Mouse (Mus musculus) embryonic facial prominence, embryonic 14.5 days (tissue): ENCODE results near the gene Gpr183. TPM values are rescaled to one million over a fixed set of nuclear protein-coding genes. Genes with fewer than 3 reads are reported as not detected.

ENCODE experiments used
- ATAC-seq: fragments of 200-750 bp; cut with Nextera tagmentation; 2 replicates; pipeline ENCODE4 v1.8.0; 2017; ENCODE audit warnings: low read depth, moderate number of reproducible peaks, moderate TSS enrichment
- DNase-seq: peaks from one replicate; pipeline ENCODE4 v3.0.0-alpha.2; 2015; ENCODE audit warnings: low spot score
- H3K27ac ChIP-seq: fragments of 300-500 bp; sonication (generic); replicated peaks from 2 replicates; pipeline ENCODE4 v1.5.1; 2014; ENCODE audit warnings: low read depth, mild to moderate bottlenecking, low read length, moderate library complexity
- H3K27me3 ChIP-seq: fragments of 300-500 bp; sonication (generic); replicated peaks from 2 replicates; pipeline ENCODE4 v1.6.1; 2014; ENCODE audit warnings: low read length; ENCODE audit not compliant: control insufficient read depth, insufficient read depth
- H3K36me3 ChIP-seq: fragments of 300-500 bp; sonication (generic); 2 replicates; pipeline ENCODE4 v1.6.1; 2014; ENCODE audit warnings: low read length, mixed read lengths; ENCODE audit not compliant: control insufficient read depth, insufficient read depth
- H3K4me1 ChIP-seq: fragments of 300-500 bp; sonication (generic); 2 replicates; pipeline ENCODE4 v1.6.1; 2014; ENCODE audit warnings: antibody characterized with exemption, low read length; ENCODE audit not compliant: control insufficient read depth, insufficient read depth
- H3K4me2 ChIP-seq: fragments of 300-500 bp; sonication (generic); 2 replicates; pipeline ENCODE4 v1.6.1; 2014; ENCODE audit warnings: low read depth, mild to moderate bottlenecking, low read length, moderate library complexity, mixed read lengths
- H3K4me3 ChIP-seq: fragments of 300-500 bp; sonication (generic); 2 replicates; pipeline ENCODE4 v1.5.1; 2014; ENCODE audit warnings: low read depth, mild to moderate bottlenecking, low read length
- H3K9ac ChIP-seq: fragments of 300-500 bp; sonication (generic); 2 replicates; pipeline ENCODE4 v1.6.1; 2014; ENCODE audit warnings: low read depth, mild to moderate bottlenecking, low read length, moderate library complexity, mixed read lengths
- H3K9me3 ChIP-seq: fragments of 300-500 bp; sonication (generic); 2 replicates; pipeline ENCODE4 v1.6.1; 2016; ENCODE audit warnings: low read length; ENCODE audit not compliant: control insufficient read depth
- WGBS: fragments of 180-500 bp; shearing (Covaris S2); extraction: QIAGEN DNeasy Blood & Tissue Kit; methylation state at CpG from one replicate; pipeline ENCODE4 v1.1.7; 2014; 5-methylcytosine and 5-hydroxymethylcytosine counted together
- polyA plus RNA-seq: library from polyadenylated mRNA; unstranded; fragments of >200 nt; fragmentation: Nextera tagmentation; extraction: Ambion mirVana; gene quantifications from 2 replicates; pipeline ENCODE4 v1.2.1, GENCODE M21; 2014

Gene Gpr183
- polyA plus RNA-seq, 1 experiment from 2014 or later, result 3.5 TPM

DNA sequence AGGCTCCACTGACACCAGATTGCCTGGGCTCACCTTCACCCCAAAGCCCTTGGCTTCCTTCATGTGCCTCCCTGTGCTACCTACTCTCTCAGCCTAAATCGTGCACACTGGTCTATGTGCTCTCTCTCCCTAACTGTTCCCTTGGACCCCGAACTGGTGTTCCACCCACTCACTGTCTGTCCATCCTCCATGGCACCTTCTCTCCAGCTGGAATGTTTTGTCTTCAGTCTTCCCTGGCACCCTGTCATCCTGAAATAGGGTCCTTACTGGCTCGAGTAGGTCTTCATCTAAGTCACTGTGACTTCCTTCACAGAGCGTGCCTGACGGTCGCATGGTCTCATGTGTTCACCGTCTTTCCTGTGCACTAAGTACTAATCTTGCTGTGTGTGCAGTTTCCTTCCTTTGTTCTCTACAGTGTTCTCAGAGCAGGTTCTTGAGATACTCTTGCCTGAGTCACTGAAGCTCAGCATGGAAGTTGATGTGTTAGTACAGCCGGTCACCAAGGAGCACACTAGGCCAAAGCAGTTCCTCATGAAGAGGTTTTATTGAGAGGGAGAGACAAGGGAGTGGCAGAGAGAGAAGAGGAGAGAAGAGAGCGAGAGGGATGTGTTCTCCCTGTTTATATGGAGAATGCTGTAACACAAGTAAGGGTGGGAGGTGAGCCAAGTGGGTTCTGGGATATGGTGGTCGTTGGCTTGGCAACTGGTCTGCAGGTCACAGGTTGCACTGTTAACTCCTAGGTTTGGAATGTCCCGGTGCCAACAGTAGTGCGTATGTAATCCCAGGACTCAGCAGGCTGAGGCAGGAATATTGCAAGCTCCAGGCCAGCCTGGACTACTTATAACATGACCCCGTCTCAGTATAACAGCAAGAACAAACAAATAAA lies 27.6 kb upstream of the Gpr183 start:
- no peak for ATAC-seq
- DNase-seq, result no peak
- H3K9ac ChIP-seq, result no peak overlapping the region
- H3K9me3 ChIP-seq, result no peaks in the 10 kb centered on the region
- no peaks in the 10 kb centered on the region for H3K27me3 ChIP-seq
- no peak overlapping the region for H3K4me2 ChIP-seq
- peaks cover 33% of the 10 kb centered on the region for H3K36me3 ChIP-seq
- H3K27ac ChIP-seq, result no peak overlapping the region
- no peaks in the 10 kb centered on the region for H3K4me1 ChIP-seq
- H3K4me3 ChIP-seq, result no peak overlapping the region
- WGBS, result 86% methylated on average over 13 of the region's 13 CpGs

DNA sequence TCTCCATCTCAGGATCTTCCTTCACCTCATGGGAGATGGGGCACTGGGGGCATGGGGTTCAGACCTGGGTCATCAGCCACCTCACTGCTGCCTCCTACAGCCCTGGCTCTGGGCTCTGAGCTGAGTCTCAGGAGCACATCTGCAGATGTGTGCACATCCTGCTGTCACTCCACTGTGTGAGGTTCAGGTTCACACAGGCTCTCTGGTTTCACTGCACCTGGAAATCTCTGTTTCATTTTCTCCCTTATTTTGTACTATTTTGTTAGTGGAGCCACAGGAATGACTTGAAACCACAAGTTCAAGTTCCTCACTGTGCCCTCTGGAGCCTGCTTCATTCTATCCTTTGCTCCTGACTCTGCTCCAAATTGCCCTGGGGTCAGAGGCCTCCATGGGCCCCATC lies 26.9 kb upstream of the Gpr183 start:
- no peak for DNase-seq
- H3K4me3 ChIP-seq, result no peak overlapping the region
- no peak for ATAC-seq
- no peak overlapping the region for H3K4me2 ChIP-seq
- H3K9ac ChIP-seq, result no peak overlapping the region
- H3K27me3 ChIP-seq, result no peaks in the 10 kb centered on the region
- no peaks in the 10 kb centered on the region for H3K4me1 ChIP-seq
- peaks cover 28% of the 10 kb centered on the region for H3K36me3 ChIP-seq
- no peak overlapping the region for H3K27ac ChIP-seq
- no peaks in the 10 kb centered on the region for H3K9me3 ChIP-seq

GRCm38 (mm10) chr14:121990897-121991296 lies 25.9 kb upstream of the Gpr183 start:
- 82% methylated on average over 6 of the region's 6 CpGs for WGBS
- Histone ChIP-seq H3K4me2 (no peak overlapping the region), H3K36me3 (peaks cover 20% of the 10 kb centered on the region), H3K4me1 (no peaks in the 10 kb centered on the region), H3K27ac (no peak overlapping the region), H3K9me3 (no peaks in the 10 kb centered on the region), H3K9ac (no peak overlapping the region), H3K4me3 (no peak overlapping the region), H3K27me3 (no peaks in the 10 kb centered on the region)
- ATAC-seq (no peak), DNase-seq (no peak)

DNA sequence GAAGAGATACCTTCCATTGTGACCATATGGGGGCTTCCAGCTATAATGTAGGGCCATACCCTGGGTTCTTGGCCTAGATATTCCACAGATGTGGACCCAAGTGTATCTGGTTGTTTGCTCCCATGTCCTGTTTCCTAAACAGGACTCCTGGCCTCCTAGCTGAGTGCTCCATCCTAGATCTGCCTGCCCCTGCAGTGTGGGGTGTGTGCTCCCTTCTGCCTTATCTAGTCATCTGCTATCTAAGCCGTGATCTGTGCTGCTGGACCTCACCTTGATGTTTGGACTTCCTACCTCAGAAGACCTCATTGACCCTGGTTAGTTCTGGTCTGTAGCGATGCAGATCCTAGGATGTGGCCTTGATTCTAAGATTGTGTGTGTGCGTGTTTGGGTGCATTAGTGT lies 24.9 kb upstream of the Gpr183 start:
- H3K36me3 ChIP-seq, result peaks cover 10% of the 10 kb centered on the region
- no peaks in the 10 kb centered on the region for H3K27me3 ChIP-seq
- ATAC-seq (no peak), DNase-seq (no peak)
- H3K9me3 ChIP-seq, result no peaks in the 10 kb centered on the region
- no peak overlapping the region for H3K4me2 ChIP-seq
- H3K9ac ChIP-seq, result no peak overlapping the region
- no peak overlapping the region for H3K4me3 ChIP-seq
- H3K4me1 ChIP-seq, result no peaks in the 10 kb centered on the region
- 95% methylated on average over 3 of the region's 3 CpGs for WGBS
- H3K27ac ChIP-seq, result no peak overlapping the region

DNA sequence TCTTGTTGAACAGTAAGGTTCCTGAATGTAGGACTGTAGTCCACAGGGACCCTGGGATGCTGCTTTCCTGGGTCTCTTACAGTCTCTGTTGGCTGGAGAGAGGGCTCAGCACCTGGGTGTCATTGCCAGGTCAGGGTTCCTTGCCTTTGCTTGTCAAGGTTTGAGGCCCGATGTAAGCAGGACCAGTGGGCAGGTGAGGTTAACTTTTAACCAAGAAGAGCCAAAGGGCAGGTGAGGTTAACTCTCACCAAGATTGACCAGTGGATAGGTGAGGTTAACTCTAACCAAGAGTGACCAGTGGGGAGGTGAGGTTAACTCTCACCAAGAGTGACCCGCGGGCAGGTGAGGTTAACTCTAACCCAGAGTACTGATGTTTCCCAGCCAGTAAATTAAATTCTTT lies 24.3 kb upstream of the Gpr183 start:
- no peak overlapping the region for H3K9ac ChIP-seq
- WGBS, result 97% methylated on average over 3 of the region's 3 CpGs
- no peak overlapping the region for H3K4me3 ChIP-seq
- ATAC-seq, result no peak
- peaks cover 5% of the 10 kb centered on the region for H3K36me3 ChIP-seq
- no peak overlapping the region for H3K4me2 ChIP-seq
- DNase-seq, result no peak
- H3K27ac ChIP-seq, result no peak overlapping the region
- H3K9me3 ChIP-seq, result no peaks in the 10 kb centered on the region
- H3K4me1 ChIP-seq, result no peaks in the 10 kb centered on the region
- H3K27me3 ChIP-seq, result no peaks in the 10 kb centered on the region

DNA sequence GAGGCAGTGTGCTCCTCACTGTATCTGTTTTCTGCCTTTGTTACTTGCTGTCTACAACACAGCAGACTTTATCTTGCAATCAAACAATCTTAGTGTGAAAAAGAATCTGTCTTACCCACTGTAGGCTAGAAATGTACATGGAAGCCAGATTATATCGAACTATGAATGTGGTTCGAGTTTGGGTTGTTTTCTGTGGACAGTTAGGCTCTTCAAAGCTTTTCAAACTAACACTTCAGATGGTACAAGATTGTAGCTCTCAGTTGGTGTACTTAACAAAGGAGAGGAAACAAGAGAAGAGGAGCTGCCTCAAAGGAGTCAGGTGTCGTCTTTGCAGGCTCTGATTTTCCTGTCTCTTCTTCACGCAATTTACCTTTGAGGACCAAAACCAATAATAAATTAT lies 22.7 kb upstream of the Gpr183 start:
- H3K4me1 ChIP-seq, result no peaks in the 10 kb centered on the region
- H3K9ac ChIP-seq, result no peak overlapping the region
- ATAC-seq, result no peak
- no peaks in the 10 kb centered on the region for H3K36me3 ChIP-seq
- no peak for DNase-seq
- H3K9me3 ChIP-seq, result no peaks in the 10 kb centered on the region
- no peak overlapping the region for H3K4me2 ChIP-seq
- H3K4me3 ChIP-seq, result no peak overlapping the region
- 84% methylated on average over 4 of the region's 4 CpGs for WGBS
- H3K27me3 ChIP-seq, result no peaks in the 10 kb centered on the region
- H3K27ac ChIP-seq, result no peak overlapping the region

DNA sequence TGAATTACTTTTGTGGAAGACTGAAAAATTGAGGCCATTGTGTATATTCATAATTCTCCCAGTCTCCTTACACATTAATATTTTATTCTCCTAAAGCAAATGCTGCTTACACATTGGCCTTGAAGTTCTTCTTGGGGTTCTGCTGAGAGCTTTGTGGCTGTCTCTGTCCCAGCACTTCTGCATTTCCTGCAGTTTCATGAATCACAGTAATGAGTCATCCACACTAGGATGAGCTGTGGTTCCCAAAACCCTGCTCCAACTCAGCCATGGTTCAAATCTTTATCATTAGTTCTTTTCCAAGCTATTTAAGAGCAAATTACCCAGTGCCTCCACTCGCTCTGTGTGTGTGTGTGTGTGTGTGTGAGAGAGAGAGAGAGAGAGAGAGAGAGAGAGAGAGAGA lies 22.3 kb upstream of the Gpr183 start:
- DNase-seq, result no peak
- Histone ChIP-seq H3K27ac (no peak overlapping the region), H3K9ac (no peak overlapping the region), H3K36me3 (no peaks in the 10 kb centered on the region), H3K4me2 (no peak overlapping the region), H3K4me3 (no peak overlapping the region), H3K27me3 (no peaks in the 10 kb centered on the region), H3K9me3 (no peaks in the 10 kb centered on the region), H3K4me1 (no peaks in the 10 kb centered on the region)
- 83% methylated on average over 1 of the region's 1 CpGs for WGBS
- no peak for ATAC-seq

- no peaks in the 10 kb centered on the region for H3K9me3 ChIP-seq
- H3K36me3 ChIP-seq, result no peaks in the 10 kb centered on the region
- no peak overlapping the region for H3K9ac ChIP-seq
- H3K4me2 ChIP-seq, result no peak overlapping the region
- H3K27ac ChIP-seq, result no peak overlapping the region
- H3K4me3 ChIP-seq, result no peak overlapping the region
- DNase-seq (peak; percentile 27), ATAC-seq (no peak)
- no peaks in the 10 kb centered on the region for H3K4me1 ChIP-seq
- no peaks in the 10 kb centered on the region for H3K27me3 ChIP-seq
- WGBS, result 80% methylated on average over 6 of the region's 6 CpGs
Measured at GRCm38 (mm10) chr14:121986028-121986427, 21.0 kb upstream of the Gpr183 start.

DNA sequence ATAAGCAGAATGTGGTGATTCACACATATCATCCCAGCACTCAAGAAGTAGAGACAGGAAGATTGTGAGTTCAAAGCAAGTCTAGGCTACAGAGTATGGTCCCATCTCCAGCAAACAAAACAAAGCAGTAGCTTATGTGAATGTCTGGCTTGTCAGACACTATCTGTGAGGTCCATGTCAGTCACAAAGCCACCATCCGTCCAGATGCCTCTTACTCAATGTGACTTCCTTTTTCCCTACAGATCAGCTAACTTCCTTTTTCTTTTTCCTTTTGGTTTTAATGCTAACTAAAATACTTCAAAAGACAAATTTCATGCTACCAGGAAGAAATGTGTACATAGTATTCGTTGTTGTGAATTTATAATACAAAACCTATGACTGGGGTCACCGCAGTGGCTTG lies 20.5 kb upstream of the Gpr183 start:
- Histone ChIP-seq H3K36me3 (no peaks in the 10 kb centered on the region), H3K9me3 (no peaks in the 10 kb centered on the region), H3K4me2 (no peak overlapping the region), H3K27me3 (no peaks in the 10 kb centered on the region), H3K9ac (no peak overlapping the region), H3K4me1 (no peaks in the 10 kb centered on the region), H3K4me3 (no peak overlapping the region), H3K27ac (no peak overlapping the region)
- 77% methylated on average over 3 of the region's 3 CpGs for WGBS
- no peak for DNase-seq
- ATAC-seq, result no peak
